Mouse (Mus musculus) mouse trophoblast stem cell (cell line): ENCODE results near the gene Ssbp3.

Experiments
- in situ Hi-C, 2 experiments: fragments of 300-500 bp; cut with MseI, MboI; formaldehyde crosslinking; loops; 2 replicates in 1 of 2; 3 replicates in 1 of 2; pipeline ENCODE4 v1.15.1; 2025

The Ssbp3 gene

GRCm38 (mm10) chr4:107096043-107096442, 185.5 kb downstream of the Ssbp3 start:
- in situ Hi-C loops, result no loop called here

- in situ Hi-C loops, result no loop called here
Measured at GRCm38 (mm10) chr4:107096841-107097373, 186.4 kb downstream of the Ssbp3 start, which contains the start of gene Cdcp2. Gene Cdcp2 (plus strand): TSS chr4:107096891.

- in situ Hi-C loops, result no loop called here
Measured at GRCm38 (mm10) chr4:107097871-107098270, 187.4 kb downstream of the Ssbp3 start.

- in situ Hi-C loops, result no loop called here
Measured at GRCm38 (mm10) chr4:107098375-107098774, 187.9 kb downstream of the Ssbp3 start.

GRCm38 (mm10) chr4:107098791-107099525, 188.5 kb downstream of the Ssbp3 start:
- in situ Hi-C loops, result no loop called here
